ENCODE assay signal across 10 mouse cellular contexts in genomic region chr6:140475393-140476087, GRCm38 (mm10). TPM values are rescaled to one million over a fixed set of nuclear protein-coding genes. Genes with fewer than 3 reads are reported as not detected.
DNase-seq lines count a peak whose midpoint lies in the region; TF ChIP-seq lines count a peak whose summit lies in the region.
"Had no signal": no experiment of that assay in that cellular context is flagged by ENCODE, and none has a peak within 500 bp of the region (broad histone marks: within the 10 kb centered on the region; RNA-seq: fewer than 3 reads in every experiment).

No protein-coding gene starts in this region.

- peaks cover 26% of the 10 kb centered on the region for H3K4me1 ChIP-seq in cerebellum, adult 2 months (ENCODE audit: control insufficient read depth, insufficient read depth, low read length)

- H3K4me3 ChIP-seq in cerebellum, adult 2 months (replicated peaks; ENCODE audit: insufficient read depth, low read depth, low read length) = no peak overlapping the region
- H3K4me3 ChIP-seq: embryonic facial prominence, embryonic 15.5 days; neural tube, embryonic 13.5 days had no signal

- peak; percentile 66 for TF ChIP-seq CTCF in cerebellum, adult 2 months (IDR thresholded peaks at IDR 0.05; ENCODE audit: borderline replicate concordance, insufficient read depth, low read depth, low read length)

- DNase-seq in embryo, embryonic 10 days (ENCODE audit: low spot score) = peak; percentile 11
- DNase-seq in embryo, embryonic 9.5 days (ENCODE audit: extremely low spot score) = no peak
- DNase-seq in left cerebral cortex, postnatal 4 days = peak; percentile 26
- DNase-seq in left cerebral cortex, adult 18-20 months (ENCODE audit: low spot score in 2 of 2) = no peak
- peak; percentile 80 for DNase-seq in 416B (ENCODE audit: low read depth)
- DNase-seq in cerebellum, adult 2 months = peak; percentile 68 to 75
- DNase-seq in right cerebral cortex, postnatal 10 days (ENCODE audit: low spot score in 2 of 2) = no peak
- no peak for DNase-seq in right cerebral cortex, postnatal 14 days

- no peak overlapping the region; the same call in 1 of the 2 replicates for H3K27ac ChIP-seq in cerebellum, adult 2 months (ENCODE audit: insufficient read depth, low read length)
- H3K27ac ChIP-seq: embryonic facial prominence, embryonic 15.5 days; neural tube, embryonic 13.5 days had no signal

- 57% methylated on average over 9 of the region's 9 CpGs for WGBS in cerebellum, adult 2 months

- TF ChIP-seq POLR2A in cerebellum, adult 2 months (IDR thresholded peaks at IDR 0.05; ENCODE audit: borderline replicate concordance, insufficient read depth, low read length) = no peak

- intact Hi-C loops in left cerebral cortex, postnatal 4 days (cut with DNase I) = no loop called here

- no peaks in the 10 kb centered on the region for H3K27me3 ChIP-seq in cerebellum, adult 2 months (ENCODE audit: control insufficient read depth, insufficient read depth, low read length)
- H3K27me3 ChIP-seq: embryonic facial prominence, embryonic 15.5 days; neural tube, embryonic 13.5 days had no signal

RNA-seq across cellular contexts. Expression of gene Plekha5, which starts 51.7 kb away (rescaled TPM):
- total RNA-seq in left cerebral cortex, postnatal 4 days (2021) = 10 to 100 TPM; 82.0 to 94.6 TPM
- 100 to 1,000 TPM; 110 to 111 TPM for total RNA-seq in left cerebral cortex, adult 18-20 months (2021)
- polyA plus RNA-seq in cerebellum, adult 2 months (2012; rRNA removed) = 118 and 121 TPM in 2 replicates

Comparison
In these comparisons a context has a peak if more than half of its experiments do, and no peak if none do; other contexts are left out.
1. DNase-seq: peak in embryo, embryonic 10 days (single experiment), left cerebral cortex, postnatal 4 days (single experiment), 416B (single experiment) and cerebellum, adult 2 months (2 of 2); none in embryo, embryonic 9.5 days (single experiment), left cerebral cortex, adult 18-20 months (0 of 2), right cerebral cortex, postnatal 10 days (0 of 2) and right cerebral cortex, postnatal 14 days (single experiment).